Mouse (Mus musculus) adrenal gland, adult 18-20 months (tissue): ENCODE results near the gene Rpe65. TPM values are rescaled to one million over a fixed set of nuclear protein-coding genes. Genes with fewer than 3 reads are reported as not detected.

Source experiments
- DNase-seq, 2 experiments: peaks; one replicate each; pipeline ENCODE4 v3.0.0; 2021 to 2022; ENCODE audit warnings: low spot score in 2 of 2
- long read RNA-seq, 2 experiments: library from polyadenylated mRNA; stranded (forward); transcript quantifications; one replicate each; pipeline ENCODE4 v2.0.0; 2021
- total RNA-seq, 2 experiments: library from RNA; stranded (reverse); gene quantifications; 1 replicate in 1 of 2; 2 replicates in 1 of 2; pipeline ENCODE4 v1.2.3; 2021

The Rpe65 gene
- total RNA-seq: not detected
- long read RNA-seq, experiment 1: 0 reads
- long read RNA-seq, experiment 2: 0 reads

GRCm38 (mm10) chr3:159598875-159599274 is at the start of gene Rpe65:
Gene Rpe65, plus strand, starts transcription at chr3:159599175.
- DNase-seq: no peak

GRCm38 (mm10) chr3:159550224-159550623 is 48.8 kb upstream of the Rpe65 start:
- no peak for DNase-seq

- no peak for DNase-seq
Observed at GRCm38 (mm10) chr3:159614977-159615376, 16.0 kb downstream of the Rpe65 start.

- no peak for DNase-seq
Observed at GRCm38 (mm10) chr3:159621026-159621425, 22.1 kb downstream of the Rpe65 start.

GRCm38 (mm10) chr3:159624010-159624409 is 25.0 kb downstream of the Rpe65 start:
- no peak for DNase-seq

- no peak for DNase-seq
Observed at GRCm38 (mm10) chr3:159660741-159661140, 61.8 kb downstream of the Rpe65 start.

- no peak for DNase-seq
Observed at GRCm38 (mm10) chr3:159663333-159663732, 64.4 kb downstream of the Rpe65 start.

Other genes starting within 250 kb of the Rpe65 start
- gene Depdc1a, start 103.7 kb upstream of the Rpe65 start, total RNA-seq: under 1 TPM; 0.22 to 0.33 TPM
- gene Wls, start 240.5 kb downstream of the Rpe65 start, total RNA-seq: 10 to 100 TPM; 58.9 to 59.6 TPM